Mouse (Mus musculus): ENCODE results near the gene Asic2. TPM values are rescaled to one million over a fixed set of nuclear protein-coding genes. Genes with fewer than 3 reads are reported as not detected.

The Asic2 gene
- polyA plus RNA-seq, 1 experiment from 2014 or later: not detected

DNA sequence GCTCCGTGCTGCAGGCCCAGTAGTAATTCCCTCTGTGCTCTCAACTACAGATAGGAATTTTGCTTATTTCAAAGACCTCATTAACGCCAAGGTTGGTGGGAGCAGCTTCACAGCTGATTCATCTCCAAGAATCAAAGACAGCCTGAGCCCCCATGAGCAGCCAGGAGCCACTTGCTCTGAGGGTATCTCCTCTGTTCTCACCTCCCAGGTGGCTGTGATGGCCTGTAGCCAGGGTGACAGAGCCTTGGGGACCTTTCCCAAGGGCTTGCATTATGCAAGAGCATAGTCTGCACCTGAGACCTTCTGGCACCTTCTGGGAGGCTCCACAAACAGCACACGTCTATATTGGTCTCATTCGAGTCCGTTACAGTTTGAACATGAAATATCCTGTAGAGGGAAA, 261.3 kb downstream of the Asic2 start:
- Histone ChIP-seq H3K4me1 (replicated peaks) (no peaks in the 10 kb centered on the region), H3K4me3 (replicated peaks) (no peak overlapping the region), H3K9me3 (replicated peaks) (no peaks in the 10 kb centered on the region), H3K9ac (no peak overlapping the region), H3K27ac (no peak overlapping the region), H3K27me3 (no peaks in the 10 kb centered on the region), H3K4me2 (no peak overlapping the region), H3K36me3 (no peaks in the 10 kb centered on the region)
- no peak for DNase-seq
- ATAC-seq (ENCODE audit: low read depth): no peak
- 47% methylated on average over 5 of the region's 5 CpGs for WGBS (ENCODE audit: insufficient replicate concordance)

DNA sequence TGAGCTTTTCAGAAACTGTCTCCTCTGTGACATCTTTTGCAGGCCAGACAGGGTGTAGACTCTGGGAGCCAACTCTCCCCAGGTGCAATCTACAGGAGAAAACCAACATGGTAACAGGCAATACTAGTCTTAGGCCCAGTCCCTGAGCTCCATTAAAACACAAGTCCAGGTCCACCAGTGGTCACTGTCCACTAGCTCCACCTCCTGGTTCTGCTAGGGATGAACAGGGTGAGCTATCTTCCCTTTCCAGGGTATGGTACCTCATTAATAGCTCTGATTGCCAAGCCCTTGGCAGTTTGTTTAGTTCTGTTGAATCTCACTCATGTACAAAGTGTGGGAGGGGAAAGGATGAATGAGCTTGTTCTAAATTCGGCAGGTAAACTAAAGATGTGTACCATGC, 270.2 kb downstream of the Asic2 start:
- Histone ChIP-seq H3K9me3 (replicated peaks) (no peaks in the 10 kb centered on the region), H3K4me1 (replicated peaks) (no peaks in the 10 kb centered on the region), H3K27ac (no peak overlapping the region), H3K4me3 (replicated peaks) (no peak overlapping the region), H3K4me2 (no peak overlapping the region), H3K9ac (no peak overlapping the region), H3K36me3 (no peaks in the 10 kb centered on the region), H3K27me3 (no peaks in the 10 kb centered on the region)
- DNase-seq: no peak
- ATAC-seq (ENCODE audit: low read depth): no peak
- WGBS (ENCODE audit: insufficient replicate concordance): 26% methylated on average over 1 of the region's 1 CpGs

DNA sequence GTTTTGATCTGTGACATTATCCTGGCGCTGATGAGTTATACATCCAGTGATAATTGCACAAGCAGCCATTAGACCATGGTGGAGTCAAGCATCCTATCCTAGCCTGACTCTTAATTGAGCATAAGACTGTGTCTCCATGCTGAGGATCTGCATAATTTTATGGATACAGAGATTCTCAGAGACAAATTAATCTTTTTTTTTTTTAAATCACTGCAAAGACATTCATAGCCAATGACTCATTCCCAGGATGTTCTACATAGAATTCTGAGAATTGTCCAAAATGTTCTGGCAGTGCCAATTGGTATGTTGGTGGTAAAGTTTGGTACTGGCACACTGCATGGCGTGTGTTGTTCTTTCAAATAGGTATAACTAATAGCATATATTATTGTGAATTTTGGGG, 272.8 kb downstream of the Asic2 start:
- Histone ChIP-seq H3K9me3 (replicated peaks) (no peaks in the 10 kb centered on the region), H3K9ac (no peak overlapping the region), H3K4me3 (replicated peaks) (no peak overlapping the region), H3K36me3 (no peaks in the 10 kb centered on the region), H3K4me1 (replicated peaks) (no peaks in the 10 kb centered on the region), H3K4me2 (no peak overlapping the region), H3K27ac (no peak overlapping the region), H3K27me3 (no peaks in the 10 kb centered on the region)
- WGBS (ENCODE audit: insufficient replicate concordance): 56% methylated on average over 2 of the region's 2 CpGs
- ATAC-seq (ENCODE audit: low read depth) (no peak), DNase-seq (no peak)

DNA sequence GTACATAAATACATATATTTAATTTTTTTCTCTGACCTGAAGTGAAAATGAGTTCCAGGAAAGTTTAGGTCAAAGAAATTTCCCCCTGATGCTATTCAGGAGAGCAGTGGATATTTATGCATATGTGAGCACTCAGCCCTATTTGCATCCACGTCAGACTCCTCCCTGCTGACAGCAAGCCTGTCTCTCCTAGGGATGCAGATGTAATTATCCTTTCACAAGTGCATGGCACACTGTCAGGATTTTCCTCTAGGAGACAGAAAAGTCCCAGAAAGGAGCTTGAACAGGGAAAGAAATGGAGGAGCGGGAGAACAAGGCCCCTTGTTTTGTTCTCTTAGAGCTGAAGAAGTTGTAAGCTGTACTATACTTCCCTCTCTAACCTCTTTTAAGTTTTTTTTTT, 287.7 kb downstream of the Asic2 start:
- Histone ChIP-seq H3K4me2 (no peak overlapping the region), H3K4me3 (replicated peaks) (no peak overlapping the region), H3K9ac (no peak overlapping the region), H3K4me1 (replicated peaks) (no peaks in the 10 kb centered on the region), H3K36me3 (no peaks in the 10 kb centered on the region), H3K27ac (no peak overlapping the region), H3K27me3 (no peaks in the 10 kb centered on the region), H3K9me3 (replicated peaks) (no peaks in the 10 kb centered on the region)
- ATAC-seq (ENCODE audit: low read depth) (no peak), DNase-seq (no peak)
- 64% methylated on average over 2 of the region's 2 CpGs for WGBS (ENCODE audit: insufficient replicate concordance)

DNA sequence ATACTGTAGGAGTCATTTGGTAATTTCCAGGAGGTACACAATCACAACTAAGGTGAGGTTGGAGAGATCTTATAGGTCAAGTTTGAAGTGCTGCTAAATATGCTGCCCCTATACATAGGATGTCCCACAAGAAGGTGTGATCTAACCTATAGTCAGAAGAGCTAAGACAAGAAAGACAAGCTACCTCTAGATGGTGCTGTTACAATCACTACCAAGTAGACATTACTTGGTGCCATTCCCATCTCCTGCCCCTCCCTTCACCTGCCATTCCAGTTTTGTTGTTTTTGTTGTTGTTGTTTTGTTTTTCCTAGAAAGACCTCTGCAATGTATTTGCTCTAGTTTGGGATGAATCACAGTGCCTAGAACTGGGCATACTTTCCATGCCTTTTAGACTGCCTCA, 296.5 kb downstream of the Asic2 start:
- DNase-seq: no peak
- H3K4me3 ChIP-seq (replicated peaks): no peak overlapping the region

DNA sequence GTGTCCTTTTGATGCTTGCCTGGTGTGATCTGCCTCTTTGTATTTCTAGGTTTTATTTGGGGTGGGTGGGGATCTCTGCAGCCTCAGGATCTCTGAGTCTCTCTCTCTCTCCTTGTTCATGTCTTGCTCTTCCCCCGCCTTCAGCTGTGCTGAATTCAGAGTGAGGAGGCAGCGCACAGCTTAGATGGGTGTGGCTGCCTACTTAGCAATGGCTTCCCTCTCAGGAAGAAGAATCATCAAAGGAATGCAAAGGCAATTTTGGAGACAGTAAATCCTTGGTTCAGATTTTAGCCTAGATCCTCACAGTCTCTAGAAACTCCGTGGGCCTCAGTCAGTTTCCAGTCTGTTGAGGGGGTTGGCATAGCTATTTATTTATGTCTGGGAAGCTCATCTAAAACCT, 297.8 kb downstream of the Asic2 start:
- no peak for ATAC-seq (ENCODE audit: low read depth)
- no peak overlapping the region for H3K4me3 ChIP-seq (replicated peaks)

More for the DNA sequence above, 296.5 kb downstream of the Asic2 start:
- Histone ChIP-seq H3K27me3 (no peaks in the 10 kb centered on the region), H3K4me1 (replicated peaks) (no peaks in the 10 kb centered on the region), H3K9ac (no peak overlapping the region), H3K27ac (no peak overlapping the region), H3K36me3 (no peaks in the 10 kb centered on the region), H3K9me3 (replicated peaks) (no peaks in the 10 kb centered on the region), H3K4me2 (no peak overlapping the region)
- ATAC-seq (ENCODE audit: low read depth): no peak

DNA sequence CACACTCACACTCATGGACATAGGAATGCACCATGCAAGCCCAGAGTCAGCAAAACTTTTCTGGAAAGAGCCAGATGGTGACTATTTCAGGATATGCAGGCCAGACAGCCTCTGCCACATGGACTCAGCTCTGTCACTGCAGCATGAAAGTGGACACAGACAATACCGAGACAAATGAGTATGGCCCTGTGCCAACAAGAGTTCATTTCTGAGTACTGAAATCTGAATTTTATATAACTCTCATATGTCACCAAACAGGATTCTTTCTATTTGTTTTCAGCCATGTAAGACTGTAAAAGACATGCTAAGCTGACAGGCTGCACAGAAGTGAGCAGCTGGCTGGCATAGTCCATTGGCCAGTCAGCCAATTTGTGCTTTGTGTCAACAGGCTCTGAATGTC, 309.4 kb downstream of the Asic2 start:
- WGBS (ENCODE audit: insufficient replicate concordance): 63% methylated on average over 1 of the region's 1 CpGs
- ATAC-seq (ENCODE audit: low read depth): no peak
- Histone ChIP-seq H3K27me3 (no peaks in the 10 kb centered on the region), H3K4me2 (no peak overlapping the region), H3K9me3 (replicated peaks) (no peaks in the 10 kb centered on the region), H3K27ac (no peak overlapping the region), H3K36me3 (no peaks in the 10 kb centered on the region), H3K4me3 (replicated peaks) (no peak overlapping the region), H3K4me1 (replicated peaks) (no peaks in the 10 kb centered on the region), H3K9ac (no peak overlapping the region)
- no peak for DNase-seq

More for the DNA sequence above, 297.8 kb downstream of the Asic2 start:
- Histone ChIP-seq H3K36me3 (no peaks in the 10 kb centered on the region), H3K4me2 (no peak overlapping the region), H3K4me1 (replicated peaks) (no peaks in the 10 kb centered on the region), H3K27me3 (no peaks in the 10 kb centered on the region), H3K9ac (no peak overlapping the region), H3K27ac (no peak overlapping the region), H3K9me3 (replicated peaks) (no peaks in the 10 kb centered on the region)
- DNase-seq: no peak
- 60% methylated on average over 3 of the region's 3 CpGs for WGBS (ENCODE audit: insufficient replicate concordance)

DNA sequence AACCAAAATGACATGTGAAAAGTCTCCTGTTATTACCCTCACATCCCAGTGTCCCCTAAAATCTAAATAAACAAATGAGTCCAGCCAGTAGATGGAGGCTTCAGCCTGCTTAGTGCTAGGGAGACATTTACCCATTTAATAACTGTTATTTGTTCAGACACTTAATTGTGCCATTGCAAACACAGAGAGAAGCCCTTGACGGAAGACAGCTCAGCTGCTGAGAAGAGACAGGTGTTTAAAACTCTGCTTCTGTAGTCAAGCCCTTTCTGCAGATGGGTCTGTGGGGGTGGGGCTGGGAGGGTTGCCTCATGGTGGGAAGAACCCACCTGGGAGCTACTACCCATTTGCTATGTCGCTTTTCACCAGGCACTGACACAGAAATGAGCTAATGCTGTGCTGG, 311.1 kb downstream of the Asic2 start:
- Histone ChIP-seq H3K4me1 (replicated peaks) (no peaks in the 10 kb centered on the region), H3K9me3 (replicated peaks) (no peaks in the 10 kb centered on the region), H3K4me3 (replicated peaks) (no peak overlapping the region), H3K27ac (no peak overlapping the region), H3K4me2 (no peak overlapping the region), H3K27me3 (no peaks in the 10 kb centered on the region), H3K36me3 (no peaks in the 10 kb centered on the region), H3K9ac (no peak overlapping the region)
- ATAC-seq (ENCODE audit: low read depth) (no peak), DNase-seq (no peak)
- 58% methylated on average over 2 of the region's 2 CpGs for WGBS (ENCODE audit: insufficient replicate concordance)

DNA sequence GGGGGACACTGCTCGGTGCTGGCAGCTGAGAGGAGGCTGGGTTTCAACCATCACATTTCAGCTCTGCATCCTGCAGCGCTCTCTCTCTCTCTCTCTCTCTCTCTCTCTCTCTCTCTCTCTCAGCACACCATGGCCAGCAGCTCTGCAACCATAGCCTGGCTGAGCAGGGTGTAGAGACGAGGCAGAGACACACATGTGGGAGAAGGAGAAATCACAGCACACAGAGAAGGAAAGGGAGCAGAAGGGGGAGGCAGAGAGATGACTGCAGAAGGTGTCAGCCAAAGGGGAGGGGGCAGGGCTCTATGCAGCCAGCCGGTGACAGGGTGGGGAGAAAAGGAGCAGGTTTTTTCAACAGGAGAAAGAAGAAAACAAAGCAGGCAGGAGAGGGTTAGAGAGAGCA, 320.4 kb downstream of the Asic2 start:
- Histone ChIP-seq H3K9ac (no peak overlapping the region), H3K4me3 (replicated peaks) (no peak overlapping the region), H3K4me1 (replicated peaks) (no peaks in the 10 kb centered on the region), H3K9me3 (replicated peaks) (no peaks in the 10 kb centered on the region), H3K36me3 (no peaks in the 10 kb centered on the region), H3K27me3 (no peaks in the 10 kb centered on the region), H3K27ac (no peak overlapping the region), H3K4me2 (no peak overlapping the region)
- DNase-seq (no peak), ATAC-seq (ENCODE audit: low read depth) (no peak)
- 30% methylated on average over 4 of the region's 4 CpGs for WGBS (ENCODE audit: insufficient replicate concordance)

DNA sequence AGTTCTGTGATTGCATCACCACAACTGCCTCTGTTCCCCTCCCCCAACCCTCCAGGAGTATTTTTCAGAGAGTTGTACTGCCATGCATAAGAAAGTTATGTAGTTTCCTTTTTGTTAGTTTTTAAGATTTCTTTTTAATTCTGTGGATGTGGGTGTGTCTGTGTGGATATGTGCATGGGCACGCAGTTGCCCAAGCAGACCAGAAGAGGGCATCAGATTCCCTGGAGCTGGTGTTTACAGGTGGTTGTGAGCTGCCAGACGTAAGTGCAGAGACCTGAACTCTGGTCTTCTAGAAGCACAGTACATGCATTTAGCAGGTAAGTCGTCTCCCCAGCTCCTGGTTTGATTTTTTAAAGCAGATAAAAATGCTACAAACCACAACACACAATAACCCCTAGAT, 322.7 kb downstream of the Asic2 start:
- WGBS (ENCODE audit: insufficient replicate concordance): 53% methylated on average over 3 of the region's 3 CpGs

DNA sequence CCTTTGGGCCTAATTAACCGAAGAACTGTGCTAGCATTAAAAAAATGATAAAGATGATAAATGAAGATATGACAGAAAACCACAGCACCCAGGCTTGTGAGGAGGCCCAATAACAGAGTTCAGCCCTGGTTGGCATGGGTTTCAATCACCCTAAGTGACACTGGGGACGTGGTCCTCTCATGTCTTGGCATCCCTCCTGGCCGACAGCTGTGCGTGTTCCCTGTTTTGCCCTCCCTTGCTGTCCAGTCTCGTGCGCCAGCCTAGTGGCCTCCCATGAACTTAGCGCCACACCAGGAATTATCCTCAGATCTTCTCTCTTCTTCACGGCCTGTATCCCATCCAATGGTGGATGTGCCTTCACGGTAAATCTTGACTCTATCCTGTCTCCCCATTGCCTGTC, 331.9 kb downstream of the Asic2 start:
- no peaks in the 10 kb centered on the region for H3K9me3 ChIP-seq (replicated peaks)
- no peaks in the 10 kb centered on the region for H3K4me1 ChIP-seq (replicated peaks)
- no peaks in the 10 kb centered on the region for H3K36me3 ChIP-seq
- no peak for DNase-seq
- no peak overlapping the region for H3K9ac ChIP-seq
- no peak overlapping the region for H3K4me2 ChIP-seq
- 68% methylated on average over 9 of the region's 9 CpGs for WGBS (ENCODE audit: insufficient replicate concordance)
- ATAC-seq (ENCODE audit: low read depth): no peak
- H3K27ac ChIP-seq: no peak overlapping the region
- no peak overlapping the region for H3K4me3 ChIP-seq (replicated peaks)
- no peaks in the 10 kb centered on the region for H3K27me3 ChIP-seq

More for the DNA sequence above, 322.7 kb downstream of the Asic2 start:
- H3K27me3 ChIP-seq: no peaks in the 10 kb centered on the region
- no peak overlapping the region for H3K4me2 ChIP-seq
- H3K4me1 ChIP-seq (replicated peaks): no peaks in the 10 kb centered on the region
- no peak overlapping the region for H3K27ac ChIP-seq
- ATAC-seq (ENCODE audit: low read depth) (no peak), DNase-seq (no peak)
- H3K9me3 ChIP-seq (replicated peaks): no peaks in the 10 kb centered on the region
- H3K9ac ChIP-seq: no peak overlapping the region
- H3K4me3 ChIP-seq (replicated peaks): no peak overlapping the region
- no peaks in the 10 kb centered on the region for H3K36me3 ChIP-seq

DNA sequence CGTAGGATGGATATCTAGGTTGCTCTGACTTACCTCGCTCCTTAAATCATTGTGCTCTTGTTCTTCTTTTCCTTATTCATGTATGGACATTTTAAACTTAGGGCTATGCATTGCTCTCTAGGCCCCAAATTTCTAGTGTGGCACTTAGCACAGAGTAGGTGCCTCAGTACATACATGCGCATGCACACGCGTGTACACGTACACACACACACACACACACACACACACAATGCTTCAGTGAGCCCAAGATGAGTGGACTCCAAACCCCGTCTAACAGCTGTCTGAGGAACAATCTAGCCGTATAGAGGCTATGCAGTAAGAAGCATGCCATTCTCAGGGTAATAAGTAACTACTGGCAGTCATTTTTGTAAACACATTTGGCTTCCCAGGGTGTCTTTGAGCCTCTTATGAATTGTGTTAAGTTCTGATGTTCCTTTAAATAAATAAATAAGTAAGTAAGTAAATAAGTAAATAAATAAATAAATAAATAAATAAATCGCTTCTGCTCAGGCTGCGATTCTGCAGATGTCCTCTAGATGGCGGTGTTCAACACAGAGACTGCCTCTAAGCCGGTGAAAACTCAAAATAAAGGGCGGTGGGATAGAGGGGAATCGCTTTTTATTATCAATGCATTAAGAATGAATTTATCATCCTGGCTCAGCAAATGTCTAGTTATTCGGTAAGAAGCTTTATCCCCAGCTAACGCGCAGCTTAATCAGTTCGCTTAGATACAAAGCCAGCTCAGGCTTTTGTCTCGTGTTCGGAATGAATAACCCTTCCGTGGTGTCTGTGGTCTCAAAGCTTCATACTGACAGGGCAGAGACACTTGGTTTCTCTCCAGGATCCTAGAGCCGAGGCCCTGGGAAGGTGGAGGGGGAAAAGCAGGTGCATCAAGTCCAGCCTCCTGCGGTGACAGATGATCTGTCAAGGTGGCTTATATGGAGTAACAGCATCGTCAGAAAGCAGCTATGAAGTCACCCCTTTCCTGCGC, 333.6 kb downstream of the Asic2 start:
- ATAC-seq (ENCODE audit: low read depth) (no peak), DNase-seq (no peak)
- H3K4me2 ChIP-seq: no peak overlapping the region
- 50% methylated on average over 25 of the region's 25 CpGs for WGBS (ENCODE audit: insufficient replicate concordance)
- no peaks in the 10 kb centered on the region for H3K9me3 ChIP-seq (replicated peaks)
- H3K36me3 ChIP-seq: no peaks in the 10 kb centered on the region
- no peak overlapping the region for H3K27ac ChIP-seq
- H3K9ac ChIP-seq: no peak overlapping the region
- H3K4me3 ChIP-seq (replicated peaks): no peak overlapping the region
- H3K4me1 ChIP-seq (replicated peaks): no peaks in the 10 kb centered on the region
- H3K27me3 ChIP-seq: no peaks in the 10 kb centered on the region

All from liver, embryonic 13.5 days (tissue).